Mouse (Mus musculus) megakaryocyte, embryonic 14.5 days (primary cell): ENCODE results near the gene Pus7l.

ENCODE experiments used
- FLI1 ChIP-seq: IDR thresholded peaks from 2 replicates; pipeline ENCODE4 v1.6.1; 2012; ENCODE audit warnings: low read length, inconsistent platforms, mixed read lengths
- GATA1 ChIP-seq: IDR thresholded peaks from 3 replicates; pipeline ENCODE4 v1.6.1; 2012; ENCODE audit warnings: mixed read lengths, low read length, inconsistent platforms, borderline replicate concordance

GRCm38 (mm10) chr15:94480792-94481191 lies 62.6 kb downstream of the Pus7l start:
- no peak for TF ChIP-seq GATA1
- no peak for TF ChIP-seq FLI1
